Mouse (Mus musculus) intestine, postnatal 0 days (tissue): ENCODE measurements around the gene Grid1. TPM values are rescaled to one million over a fixed set of nuclear protein-coding genes. Genes with fewer than 3 reads are reported as not detected.

Source experiments
- ATAC-seq: fragments of 200-750 bp; cut with Nextera tagmentation; 2 replicates; pipeline ENCODE4 v1.8.0; 2017; ENCODE audit warnings: mild to moderate bottlenecking, moderate TSS enrichment, moderate library complexity
- H3K27ac ChIP-seq: fragments of 300-500 bp; sonication (generic); 2 replicates; pipeline ENCODE4 v1.5.1; 2014; ENCODE audit warnings: mild to moderate bottlenecking, low read depth, low read length, moderate library complexity
- H3K27me3 ChIP-seq: fragments of 300-500 bp; sonication (generic); replicated peaks from 2 replicates; pipeline ENCODE4 v1.6.1; 2014; ENCODE audit warnings: low read length, mixed read lengths; ENCODE audit not compliant: control insufficient read depth, insufficient read depth
- H3K36me3 ChIP-seq: fragments of 300-500 bp; sonication (generic); 2 replicates; pipeline ENCODE4 v1.6.1; 2014; ENCODE audit warnings: mild to moderate bottlenecking, moderate library complexity; ENCODE audit not compliant: control insufficient read depth, insufficient read depth
- H3K4me1 ChIP-seq: fragments of 300-500 bp; sonication (generic); replicated peaks from 2 replicates; pipeline ENCODE4 v1.6.1; 2014; ENCODE audit warnings: antibody characterized with exemption, low read length, mixed read lengths; ENCODE audit not compliant: control insufficient read depth, insufficient read depth
- H3K4me2 ChIP-seq: fragments of 300-500 bp; sonication (generic); replicated peaks from 2 replicates; pipeline ENCODE4 v1.6.1; 2014; ENCODE audit warnings: low read depth, mild to moderate bottlenecking, moderate library complexity
- H3K4me3 ChIP-seq: fragments of 300-500 bp; sonication (generic); 2 replicates; pipeline ENCODE4 v1.5.1; 2014; ENCODE audit warnings: low read depth, low read length
- H3K9ac ChIP-seq: fragments of 300-500 bp; sonication (generic); 2 replicates; pipeline ENCODE4 v1.6.1; 2014; ENCODE audit warnings: mild to moderate bottlenecking, low read depth, low read length
- H3K9me3 ChIP-seq: fragments of 300-500 bp; sonication (generic); 2 replicates; pipeline ENCODE4 v1.6.1; 2016; ENCODE audit warnings: mixed run types; ENCODE audit not compliant: control insufficient read depth
- CTCF ChIP-seq: sonication (generic); IDR thresholded peaks from 2 replicates; pipeline ENCODE4 v1.5.1; 2016; ENCODE audit warnings: low read depth, mild to moderate bottlenecking, control low read depth, antibody characterized with exemption, moderate library complexity
- WGBS: fragments of 180-500 bp; shearing (Covaris S2); extraction: QIAGEN DNeasy Blood & Tissue Kit; methylation state at CpG from one replicate; pipeline ENCODE4 v1.1.7; 2014; 5-methylcytosine and 5-hydroxymethylcytosine counted together
- polyA plus RNA-seq: library from polyadenylated mRNA; unstranded; fragments of >200 nt; fragmentation: Nextera tagmentation; extraction: Ambion mirVana; gene quantifications from 2 replicates; pipeline ENCODE4 v1.2.1, GENCODE M21; 2015

Gene Grid1
- polyA plus RNA-seq, 1 experiment from 2014 or later = 0.12 TPM

DNA sequence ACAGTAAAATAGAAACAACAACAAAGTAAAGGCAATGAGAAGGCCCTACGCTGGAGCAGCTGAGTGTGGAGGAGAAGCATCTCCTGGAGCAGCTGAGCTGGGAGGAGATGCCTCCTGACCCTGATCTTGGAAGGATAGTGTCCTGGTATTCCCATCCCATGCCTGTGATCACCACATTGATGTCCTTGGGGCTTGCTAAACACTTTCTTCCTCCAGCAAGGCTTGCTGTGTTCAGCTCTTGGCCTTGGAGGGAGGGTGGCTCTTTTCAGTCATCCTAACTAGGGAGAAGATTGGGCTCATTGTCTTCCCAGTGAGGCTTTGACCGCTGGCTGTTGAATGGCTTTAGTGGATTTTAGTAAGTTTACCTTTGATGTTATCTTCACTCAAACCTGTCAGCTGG lies 210.4 kb downstream of the Grid1 start:
- Histone ChIP-seq H3K27ac (no peak overlapping the region), H3K27me3 (no peaks in the 10 kb centered on the region), H3K9me3 (no peaks in the 10 kb centered on the region), H3K36me3 (no peaks in the 10 kb centered on the region), H3K9ac (no peak overlapping the region), H3K4me2 (no peak overlapping the region), H3K4me1 (no peaks in the 10 kb centered on the region), H3K4me3 (no peak overlapping the region)
- 62% methylated on average over 2 of the region's 2 CpGs for WGBS
- ATAC-seq = no peak
- no peak for TF ChIP-seq CTCF

- no peak overlapping the region for H3K4me2 ChIP-seq
- H3K36me3 ChIP-seq = no peaks in the 10 kb centered on the region
- 88% methylated on average over 1 of the region's 1 CpGs for WGBS
- no peak for TF ChIP-seq CTCF
- H3K4me3 ChIP-seq = no peak overlapping the region
- H3K27me3 ChIP-seq = no peaks in the 10 kb centered on the region
- H3K27ac ChIP-seq = no peak overlapping the region
- H3K9me3 ChIP-seq = no peaks in the 10 kb centered on the region
- no peak overlapping the region for H3K9ac ChIP-seq
- ATAC-seq = no peak
- H3K4me1 ChIP-seq = no peaks in the 10 kb centered on the region
Observed at GRCm38 (mm10) chr14:35032283-35032682, 212.4 kb downstream of the Grid1 start.

- no peak overlapping the region for H3K9ac ChIP-seq
- WGBS = 55% methylated on average over 5 of the region's 5 CpGs
- TF ChIP-seq CTCF = no peak
- no peaks in the 10 kb centered on the region for H3K9me3 ChIP-seq
- no peaks in the 10 kb centered on the region for H3K4me1 ChIP-seq
- no peak overlapping the region for H3K4me2 ChIP-seq
- H3K27me3 ChIP-seq = no peaks in the 10 kb centered on the region
- no peak overlapping the region for H3K27ac ChIP-seq
- H3K36me3 ChIP-seq = no peaks in the 10 kb centered on the region
- H3K4me3 ChIP-seq = no peak overlapping the region
- ATAC-seq = no peak
Observed at GRCm38 (mm10) chr14:35044268-35044667, 224.4 kb downstream of the Grid1 start.

DNA sequence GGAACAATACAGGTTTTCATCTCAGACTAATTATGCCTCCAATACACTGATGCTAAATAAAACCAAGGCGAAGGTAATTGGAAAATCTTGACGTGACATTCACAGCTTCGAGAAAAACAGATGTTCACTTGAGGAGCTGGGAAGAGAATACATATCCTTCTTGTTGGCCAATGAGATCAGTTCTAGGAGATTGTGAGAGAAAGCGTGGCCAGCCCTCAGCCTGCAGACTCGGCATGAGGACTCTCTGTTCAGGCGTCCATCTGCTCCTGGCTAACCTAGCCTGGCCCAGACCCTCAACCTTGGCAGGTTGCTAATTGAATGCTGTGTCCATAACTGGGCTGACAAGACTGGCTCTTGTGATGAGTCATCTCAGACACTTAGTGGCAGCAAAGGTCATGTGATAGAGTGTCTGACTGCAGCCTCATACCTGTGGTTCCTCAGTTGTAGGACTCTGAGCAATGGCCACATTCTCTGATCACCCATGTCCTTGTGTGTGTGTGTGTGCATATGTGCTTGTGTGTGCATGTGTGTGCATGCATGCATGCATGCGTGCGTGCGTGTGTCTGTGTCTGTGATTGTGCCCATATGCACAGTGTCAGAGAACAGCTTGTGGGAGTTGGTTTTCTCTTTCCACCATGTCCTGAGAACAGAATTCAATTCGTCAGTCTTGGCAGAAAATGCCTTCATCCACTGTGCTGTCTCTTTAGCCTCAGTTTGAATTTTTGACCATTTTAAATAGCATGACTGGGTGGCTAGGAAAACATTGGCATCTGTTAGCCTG lies 225.2 kb downstream of the Grid1 start:
- Histone ChIP-seq H3K4me2 (no peak overlapping the region), H3K27ac (no peak overlapping the region), H3K4me1 (no peaks in the 10 kb centered on the region), H3K36me3 (no peaks in the 10 kb centered on the region), H3K4me3 (no peak overlapping the region), H3K9me3 (no peaks in the 10 kb centered on the region), H3K9ac (no peak overlapping the region), H3K27me3 (no peaks in the 10 kb centered on the region)
- ATAC-seq = no peak
- no peak for TF ChIP-seq CTCF
- WGBS = 82% methylated on average over 10 of the region's 10 CpGs

GRCm38 (mm10) chr14:35049231-35049630 lies 229.3 kb downstream of the Grid1 start:
- no peaks in the 10 kb centered on the region for H3K27me3 ChIP-seq
- H3K36me3 ChIP-seq = no peaks in the 10 kb centered on the region
- no peak overlapping the region for H3K4me2 ChIP-seq
- ATAC-seq = no peak
- no peak overlapping the region for H3K4me3 ChIP-seq
- no peaks in the 10 kb centered on the region for H3K4me1 ChIP-seq
- 75% methylated on average over 8 of the region's 8 CpGs for WGBS
- H3K9ac ChIP-seq = no peak overlapping the region
- H3K9me3 ChIP-seq = no peaks in the 10 kb centered on the region
- no peak overlapping the region for H3K27ac ChIP-seq
- no peak for TF ChIP-seq CTCF

DNA sequence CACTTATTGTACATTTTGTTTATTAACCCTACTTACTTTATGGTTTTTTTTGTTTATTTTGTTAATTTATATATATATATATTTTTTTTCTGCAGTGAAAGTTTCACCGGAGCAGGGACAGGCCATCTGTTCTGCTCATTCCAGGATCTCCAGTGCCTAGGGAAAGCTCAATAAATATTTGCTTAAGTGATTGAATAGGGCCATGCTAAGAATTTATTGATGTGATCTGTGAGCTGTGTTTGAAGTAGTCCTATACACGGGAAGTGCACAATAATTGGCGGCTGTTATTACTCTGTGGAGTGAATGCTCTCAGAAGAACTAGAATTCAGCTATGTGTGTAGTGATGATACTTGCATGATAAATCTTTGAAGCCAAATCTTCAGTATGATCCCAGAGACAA lies 234.2 kb downstream of the Grid1 start:
- no peak overlapping the region for H3K27ac ChIP-seq
- no peaks in the 10 kb centered on the region for H3K9me3 ChIP-seq
- H3K4me3 ChIP-seq = no peak overlapping the region
- ATAC-seq = no peak
- WGBS = 13% methylated on average over 3 of the region's 3 CpGs
- no peaks in the 10 kb centered on the region for H3K4me1 ChIP-seq
- no peaks in the 10 kb centered on the region for H3K27me3 ChIP-seq
- no peak overlapping the region for H3K4me2 ChIP-seq
- no peak overlapping the region for H3K9ac ChIP-seq
- no peaks in the 10 kb centered on the region for H3K36me3 ChIP-seq
- no peak for TF ChIP-seq CTCF
